Mouse (Mus musculus) limb, embryonic 10.5 days (tissue): ENCODE measurements around the gene Dcaf15. TPM values are rescaled to one million over a fixed set of nuclear protein-coding genes. Genes with fewer than 3 reads are reported as not detected.

Experiments
- DNase-seq: peaks from one replicate; pipeline ENCODE4 v3.0.0-alpha.2; 2017; ENCODE audit warnings: low spot score
- H3K27ac ChIP-seq: fragments of 300-500 bp; sonication (generic); 2 replicates; pipeline ENCODE4 v1.5.1; 2016; ENCODE audit warnings: mild to moderate bottlenecking
- H3K27me3 ChIP-seq: fragments of 300-500 bp; sonication (generic); 2 replicates; pipeline ENCODE4 v1.6.1; 2016; ENCODE audit warnings: low read depth, mild to moderate bottlenecking; ENCODE audit not compliant: poor library complexity, severe bottlenecking
- H3K36me3 ChIP-seq: fragments of 300-500 bp; sonication (generic); 2 replicates; pipeline ENCODE4 v1.6.1; 2016; ENCODE audit warnings: mild to moderate bottlenecking, moderate library complexity
- H3K4me1 ChIP-seq: fragments of 300-500 bp; sonication (generic); 2 replicates; pipeline ENCODE4 v1.6.1; 2016
- H3K4me3 ChIP-seq: fragments of 300-500 bp; sonication (generic); 2 replicates; pipeline ENCODE4 v1.5.1; 2016; ENCODE audit warnings: mild to moderate bottlenecking, moderate library complexity
- H3K9me3 ChIP-seq: fragments of 300-500 bp; sonication (generic); replicated peaks from 2 replicates; pipeline ENCODE4 v1.6.1; 2016; ENCODE audit warnings: mild to moderate bottlenecking
- WGBS: fragments of 180-500 bp; shearing (Covaris S2); methylation state at CpG from one replicate; pipeline ENCODE4 v1.1.7; 2016; 5-methylcytosine and 5-hydroxymethylcytosine counted together
- polyA plus RNA-seq: library from polyadenylated mRNA; unstranded; fragments of >200 nt; fragmentation: Nextera tagmentation; extraction: Ambion mirVana; gene quantifications from 2 replicates; pipeline ENCODE4 v1.2.1, GENCODE M21; 2016

Gene Dcaf15
- polyA plus RNA-seq, 1 experiment from 2014 or later: 20.8 TPM

DNA sequence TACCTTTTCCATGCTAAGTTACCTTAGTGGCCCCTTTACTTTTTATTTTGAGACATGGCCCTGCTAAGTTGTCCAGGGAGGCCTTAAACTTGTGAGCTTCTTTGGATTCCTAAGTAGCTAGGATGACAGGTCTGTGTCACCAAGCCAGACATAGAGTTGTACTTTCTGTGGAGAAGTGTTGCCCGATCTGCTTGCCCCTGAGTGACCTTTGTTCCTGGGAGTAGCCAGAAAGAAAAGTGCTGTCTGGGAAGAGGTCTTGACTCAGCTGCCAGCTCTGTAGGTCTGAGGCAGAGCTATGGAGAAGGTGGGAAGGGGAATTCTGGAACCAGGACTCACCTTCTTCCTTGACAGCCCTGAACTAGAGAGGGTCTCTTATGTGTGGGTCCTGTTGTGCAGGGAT, 35.4 kb downstream of the Dcaf15 start:
- DNase-seq: no peak
- Histone ChIP-seq H3K27ac (no peak overlapping the region), H3K4me1 (peaks cover 56% of the 10 kb centered on the region), H3K4me3 (no peak overlapping the region), H3K36me3 (peaks cover 5% of the 10 kb centered on the region), H3K9me3 (no peaks in the 10 kb centered on the region), H3K27me3 (no peaks in the 10 kb centered on the region)
- 58% methylated on average over 1 of the region's 1 CpGs for WGBS

- no peak for DNase-seq
- Histone ChIP-seq H3K36me3 (no peaks in the 10 kb centered on the region), H3K27ac (no peak overlapping the region), H3K4me1 (peaks cover 52% of the 10 kb centered on the region), H3K9me3 (no peaks in the 10 kb centered on the region), H3K27me3 (no peaks in the 10 kb centered on the region), H3K4me3 (0 out of 2 replicates have a peak overlapping the region, but pooled peaks have one; percentile 1)
- 59% methylated on average over 12 of the region's 12 CpGs for WGBS
Observed at GRCm38 (mm10) chr8:84068316-84069035, 36.1 kb downstream of the Dcaf15 start.

DNA sequence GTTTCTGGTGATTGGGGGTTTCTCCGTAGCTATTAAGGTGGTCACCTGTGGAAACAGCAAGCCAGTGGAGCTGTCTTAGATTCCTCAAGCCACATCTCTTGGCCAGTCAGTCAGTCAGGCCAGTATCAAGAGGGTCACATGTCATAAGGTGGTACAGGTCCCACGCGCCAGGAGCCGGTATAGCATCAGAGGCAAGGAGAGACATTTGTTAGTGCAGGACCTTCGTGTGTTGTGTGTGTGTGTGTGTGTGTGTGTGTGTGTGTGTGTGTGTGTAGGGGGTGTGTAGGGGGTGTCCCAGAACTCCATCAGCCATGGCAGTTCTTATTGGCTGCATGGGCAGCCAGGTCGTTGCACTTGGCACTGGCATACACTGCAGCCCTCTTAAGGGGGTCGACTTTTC, 36.7 kb downstream of the Dcaf15 start:
- H3K4me1 ChIP-seq: peaks cover 48% of the 10 kb centered on the region
- WGBS: 85% methylated on average over 7 of the region's 7 CpGs
- H3K4me3 ChIP-seq: peak overlapping the region; percentile 86

GRCm38 (mm10) chr8:84067047-84067573, 37.5 kb downstream of the Dcaf15 start:
- Histone ChIP-seq H3K27ac (peak overlapping the region; percentile 96), H3K4me1 (peaks cover 41% of the 10 kb centered on the region), H3K9me3 (no peaks in the 10 kb centered on the region), H3K36me3 (no peaks in the 10 kb centered on the region), H3K27me3 (no peaks in the 10 kb centered on the region), H3K4me3 (peak overlapping the region; percentile 86)
- under 1% methylated on average over 57 of the region's 58 CpGs for WGBS
- DNase-seq: peak; percentile 97

More for the DNA sequence above, 36.7 kb downstream of the Dcaf15 start:
- Histone ChIP-seq H3K36me3 (no peaks in the 10 kb centered on the region), H3K27me3 (no peaks in the 10 kb centered on the region), H3K27ac (no peak overlapping the region; the same call in 1 of the 2 replicates), H3K9me3 (no peaks in the 10 kb centered on the region)
- DNase-seq: no peak

GRCm38 (mm10) chr8:84066291-84066930, 38.2 kb downstream of the Dcaf15 start, which contains the start of gene Rfx1:
Gene Rfx1 (plus strand): TSS chr8:84066834.
- Histone ChIP-seq H3K27me3 (no peaks in the 10 kb centered on the region), H3K4me3 (peak within 1 kb of the TSS; percentile 86), H3K36me3 (no peaks in the 10 kb centered on the region), H3K9me3 (no peaks in the 10 kb centered on the region), H3K4me1 (peaks cover 38% of the 10 kb centered on the region), H3K27ac (peak within 1 kb of the TSS; percentile 96)
- peak; percentile 97 for DNase-seq
- under 1% methylated on average over 51 of the region's 51 CpGs for WGBS

- H3K27ac ChIP-seq: peak overlapping the region; percentile 96
- H3K4me3 ChIP-seq: peak overlapping the region; percentile 86
- 32% methylated on average over 5 of the region's 5 CpGs for WGBS
Observed at GRCm38 (mm10) chr8:84065457-84066072, 39.0 kb downstream of the Dcaf15 start.

GRCm38 (mm10) chr8:84065037-84065436, 39.5 kb downstream of the Dcaf15 start, which contains the start of gene Gm10643:
Gene Gm10643 (minus strand): TSS chr8:84065137.
- H3K27me3 ChIP-seq: no peaks in the 10 kb centered on the region
- H3K4me3 ChIP-seq: peak within 1 kb of the TSS; percentile 86
- H3K4me1 ChIP-seq: peaks cover 35% of the 10 kb centered on the region
- no peaks in the 10 kb centered on the region for H3K9me3 ChIP-seq
- 88% methylated on average over 1 of the region's 1 CpGs for WGBS
- no peak for DNase-seq
- peak within 1 kb of the TSS; percentile 96 for H3K27ac ChIP-seq
- H3K36me3 ChIP-seq: no peaks in the 10 kb centered on the region

More at GRCm38 (mm10) chr8:84065457-84066072, 39.0 kb downstream of the Dcaf15 start:
- DNase-seq: no peak
- H3K4me1 ChIP-seq: peaks cover 38% of the 10 kb centered on the region
- no peaks in the 10 kb centered on the region for H3K36me3 ChIP-seq
- no peaks in the 10 kb centered on the region for H3K27me3 ChIP-seq
- no peaks in the 10 kb centered on the region for H3K9me3 ChIP-seq

- Histone ChIP-seq H3K27me3 (no peaks in the 10 kb centered on the region), H3K36me3 (no peaks in the 10 kb centered on the region), H3K4me3 (no peak overlapping the region), H3K9me3 (no peaks in the 10 kb centered on the region), H3K4me1 (peaks cover 25% of the 10 kb centered on the region), H3K27ac (no peak overlapping the region)
- DNase-seq: no peak
- 69% methylated on average over 8 of the region's 8 CpGs for WGBS
Observed at GRCm38 (mm10) chr8:84063861-84064610, 40.5 kb downstream of the Dcaf15 start.

- no peak overlapping the region for H3K27ac ChIP-seq
- no peaks in the 10 kb centered on the region for H3K4me1 ChIP-seq
- H3K27me3 ChIP-seq: no peaks in the 10 kb centered on the region
- no peaks in the 10 kb centered on the region for H3K36me3 ChIP-seq
- 86% methylated on average over 2 of the region's 2 CpGs for WGBS
- no peak overlapping the region for H3K4me3 ChIP-seq
- no peak for DNase-seq
- no peaks in the 10 kb centered on the region for H3K9me3 ChIP-seq
Observed at GRCm38 (mm10) chr8:84060245-84060644, 44.3 kb downstream of the Dcaf15 start.

- Histone ChIP-seq H3K27ac (no peak overlapping the region), H3K27me3 (no peaks in the 10 kb centered on the region), H3K4me3 (no peak overlapping the region), H3K4me1 (no peaks in the 10 kb centered on the region), H3K36me3 (no peaks in the 10 kb centered on the region), H3K9me3 (no peaks in the 10 kb centered on the region)
- 89% methylated on average over 2 of the region's 2 CpGs for WGBS
- DNase-seq: no peak
Observed at GRCm38 (mm10) chr8:84059226-84059625, 45.3 kb downstream of the Dcaf15 start.

DNA sequence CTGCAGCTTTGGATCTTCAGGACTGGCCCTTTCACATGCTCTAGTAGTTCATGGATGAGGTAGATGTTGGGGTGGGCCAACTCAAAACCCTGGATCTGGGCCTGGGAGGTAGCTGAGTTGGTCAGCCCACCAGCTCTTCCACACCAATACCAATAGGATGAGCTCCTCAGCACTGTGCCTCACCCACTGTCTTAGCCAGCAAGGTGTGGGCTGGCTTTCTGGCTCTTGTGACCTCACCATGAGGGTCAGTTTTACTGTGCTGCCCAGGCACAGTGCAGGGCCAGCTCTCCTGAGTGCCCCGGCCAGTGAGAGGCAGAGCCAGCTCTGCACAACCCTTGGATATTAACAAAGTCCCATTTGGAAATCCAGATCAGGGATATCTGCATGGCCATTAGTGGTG, 46.7 kb downstream of the Dcaf15 start:
- no peaks in the 10 kb centered on the region for H3K9me3 ChIP-seq
- H3K4me3 ChIP-seq: no peak overlapping the region
- H3K27ac ChIP-seq: no peak overlapping the region
- no peaks in the 10 kb centered on the region for H3K4me1 ChIP-seq
- no peaks in the 10 kb centered on the region for H3K27me3 ChIP-seq
- WGBS: 96% methylated on average over 1 of the region's 1 CpGs
- H3K36me3 ChIP-seq: no peaks in the 10 kb centered on the region
- DNase-seq: no peak

DNA sequence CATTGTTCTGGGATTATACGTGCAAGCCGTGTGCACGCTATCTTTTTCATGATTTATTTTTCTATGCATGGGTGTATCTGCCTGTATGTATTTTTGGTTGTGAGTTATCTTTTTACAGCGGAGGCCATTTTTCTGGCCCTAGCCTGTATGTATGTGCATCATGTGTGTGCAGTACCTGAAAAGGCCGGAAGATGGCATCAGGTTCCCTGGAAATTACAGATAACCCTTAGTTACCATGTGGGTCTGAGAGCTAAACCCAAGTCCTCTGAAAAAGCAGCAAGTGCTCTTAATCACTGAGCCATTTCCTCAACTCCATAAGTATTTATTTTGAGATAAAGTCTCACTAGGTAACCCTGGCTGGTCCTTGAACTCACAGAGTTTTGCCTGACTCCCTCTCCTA, 51.3 kb downstream of the Dcaf15 start:
- 95% methylated on average over 5 of the region's 5 CpGs for WGBS
- H3K36me3 ChIP-seq: no peaks in the 10 kb centered on the region
- peaks cover 4% of the 10 kb centered on the region; the same call in 1 of the 2 replicates for H3K27me3 ChIP-seq
- H3K4me1 ChIP-seq: 0 out of 2 replicates have a peak, but pooled peaks cover 5% of the 10 kb centered on the region
- H3K27ac ChIP-seq: no peak overlapping the region
- no peaks in the 10 kb centered on the region for H3K9me3 ChIP-seq
- H3K4me3 ChIP-seq: no peak overlapping the region
- no peak for DNase-seq
